Mouse (Mus musculus) limb, embryonic 10.5 days (tissue): Measurements from ENCODE around the gene Prr5l. TPM values are rescaled to one million over a fixed set of nuclear protein-coding genes. Genes with fewer than 3 reads are reported as not detected.
"Not testable (repeated sequence)": the region's sequence is repeated elsewhere in the genome, so short reads cannot be mapped to it uniquely, and the experiment has no call there.

Experiments used
- DNase-seq: peaks from one replicate; pipeline ENCODE4 v3.0.0-alpha.2; 2017; ENCODE audit warnings: low spot score
- H3K27ac ChIP-seq: fragments of 300-500 bp; sonication (generic); 2 replicates; pipeline ENCODE4 v1.5.1; 2016; ENCODE audit warnings: mild to moderate bottlenecking
- H3K27me3 ChIP-seq: fragments of 300-500 bp; sonication (generic); 2 replicates; pipeline ENCODE4 v1.6.1; 2016; ENCODE audit warnings: low read depth, mild to moderate bottlenecking; ENCODE audit not compliant: poor library complexity, severe bottlenecking
- H3K36me3 ChIP-seq: fragments of 300-500 bp; sonication (generic); 2 replicates; pipeline ENCODE4 v1.6.1; 2016; ENCODE audit warnings: mild to moderate bottlenecking, moderate library complexity
- H3K4me1 ChIP-seq: fragments of 300-500 bp; sonication (generic); 2 replicates; pipeline ENCODE4 v1.6.1; 2016
- H3K4me3 ChIP-seq: fragments of 300-500 bp; sonication (generic); 2 replicates; pipeline ENCODE4 v1.5.1; 2016; ENCODE audit warnings: mild to moderate bottlenecking, moderate library complexity
- H3K9me3 ChIP-seq: fragments of 300-500 bp; sonication (generic); replicated peaks from 2 replicates; pipeline ENCODE4 v1.6.1; 2016; ENCODE audit warnings: mild to moderate bottlenecking
- WGBS: fragments of 180-500 bp; shearing (Covaris S2); methylation state at CpG from one replicate; pipeline ENCODE4 v1.1.7; 2016; 5-methylcytosine and 5-hydroxymethylcytosine counted together
- polyA plus RNA-seq: library from polyadenylated mRNA; unstranded; fragments of >200 nt; fragmentation: Nextera tagmentation; extraction: Ambion mirVana; gene quantifications from 2 replicates; pipeline ENCODE4 v1.2.1, GENCODE M21; 2016

Gene Prr5l
- polyA plus RNA-seq, 1 experiment from 2014 or later, result 22.4 TPM

- Histone ChIP-seq H3K4me3 (no peak overlapping the region), H3K9me3 (no peaks in the 10 kb centered on the region), H3K27ac (no peak overlapping the region), H3K4me1 (peaks cover 9% of the 10 kb centered on the region), H3K27me3 (no peaks in the 10 kb centered on the region), H3K36me3 (no peaks in the 10 kb centered on the region)
- DNase-seq, result no peak
- 94% methylated on average over 7 of the region's 7 CpGs for WGBS
Measured at GRCm38 (mm10) chr2:101746537-101746936, 136.3 kb downstream of the Prr5l start.

- WGBS, result 82% methylated on average over 2 of the region's 2 CpGs
- not testable (repeated sequence) for H3K27me3 ChIP-seq
Measured at GRCm38 (mm10) chr2:101745656-101746055, 137.2 kb downstream of the Prr5l start.

GRCm38 (mm10) chr2:101742072-101742860, 140.6 kb downstream of the Prr5l start:
- Histone ChIP-seq H3K9me3 (no peaks in the 10 kb centered on the region), H3K27ac (no peak overlapping the region), H3K4me1 (no peaks in the 10 kb centered on the region), H3K36me3 (peaks cover 3% of the 10 kb centered on the region; the same call in 1 of the 2 replicates), H3K27me3 (no peaks in the 10 kb centered on the region), H3K4me3 (no peak overlapping the region)
- WGBS, result 81% methylated on average over 7 of the region's 7 CpGs
- DNase-seq, result no peak

More at GRCm38 (mm10) chr2:101745656-101746055, 137.2 kb downstream of the Prr5l start:
- H3K27ac ChIP-seq, DNase-seq, H3K4me1 ChIP-seq, H3K4me3 ChIP-seq, H3K9me3 ChIP-seq, H3K36me3 ChIP-seq: not testable (repeated sequence)

GRCm38 (mm10) chr2:101741653-101742052, 141.2 kb downstream of the Prr5l start:
- no peak for DNase-seq
- Histone ChIP-seq H3K36me3 (peaks cover 3% of the 10 kb centered on the region; the same call in 1 of the 2 replicates), H3K27me3 (no peaks in the 10 kb centered on the region), H3K27ac (no peak overlapping the region), H3K4me3 (no peak overlapping the region), H3K4me1 (no peaks in the 10 kb centered on the region), H3K9me3 (no peaks in the 10 kb centered on the region)
- WGBS, result 84% methylated on average over 8 of the region's 8 CpGs

- no peak for DNase-seq
- peaks cover 6% of the 10 kb centered on the region; the same call in 1 of the 2 replicates for H3K36me3 ChIP-seq
Measured at GRCm38 (mm10) chr2:101739914-101740313, 142.9 kb downstream of the Prr5l start.

GRCm38 (mm10) chr2:101733564-101733963, 149.3 kb downstream of the Prr5l start:
- H3K4me3 ChIP-seq, result no peak overlapping the region
- H3K9me3 ChIP-seq, result no peaks in the 10 kb centered on the region
- no peak for DNase-seq
- H3K27ac ChIP-seq, result no peak overlapping the region
- H3K36me3 ChIP-seq, result peaks cover 26% of the 10 kb centered on the region
- no peaks in the 10 kb centered on the region for H3K27me3 ChIP-seq
- H3K4me1 ChIP-seq, result no peaks in the 10 kb centered on the region; the same call in 1 of the 2 replicates
- WGBS, result 79% methylated on average over 3 of the region's 3 CpGs

More at GRCm38 (mm10) chr2:101739914-101740313, 142.9 kb downstream of the Prr5l start:
- H3K9me3 ChIP-seq, result no peaks in the 10 kb centered on the region
- 79% methylated on average over 5 of the region's 5 CpGs for WGBS
- H3K4me1 ChIP-seq, result no peaks in the 10 kb centered on the region
- no peaks in the 10 kb centered on the region for H3K27me3 ChIP-seq
- no peak overlapping the region for H3K4me3 ChIP-seq
- no peak overlapping the region for H3K27ac ChIP-seq

- 90% methylated on average over 10 of the region's 10 CpGs for WGBS
- no peak for DNase-seq
- H3K4me3 ChIP-seq, result no peak overlapping the region
- H3K36me3 ChIP-seq, result peaks cover 33% of the 10 kb centered on the region
- no peaks in the 10 kb centered on the region for H3K27me3 ChIP-seq
- H3K27ac ChIP-seq, result no peak overlapping the region
- H3K4me1 ChIP-seq, result no peaks in the 10 kb centered on the region; the same call in 1 of the 2 replicates
- H3K9me3 ChIP-seq, result no peaks in the 10 kb centered on the region
Measured at GRCm38 (mm10) chr2:101732777-101733210, 150.0 kb downstream of the Prr5l start.

- Histone ChIP-seq H3K36me3 (peaks cover 31% of the 10 kb centered on the region), H3K27ac (no peak overlapping the region), H3K4me1 (no peaks in the 10 kb centered on the region; the same call in 1 of the 2 replicates), H3K27me3 (no peaks in the 10 kb centered on the region), H3K9me3 (no peaks in the 10 kb centered on the region), H3K4me3 (no peak overlapping the region)
- no peak for DNase-seq
Measured at GRCm38 (mm10) chr2:101730972-101731371, 151.9 kb downstream of the Prr5l start.

GRCm38 (mm10) chr2:101729472-101729871, 153.4 kb downstream of the Prr5l start:
- H3K27me3 ChIP-seq, result no peaks in the 10 kb centered on the region
- no peak overlapping the region for H3K27ac ChIP-seq
- H3K9me3 ChIP-seq, result no peaks in the 10 kb centered on the region
- H3K36me3 ChIP-seq, result peaks cover 29% of the 10 kb centered on the region
- no peak overlapping the region for H3K4me3 ChIP-seq
- DNase-seq, result no peak
- no peaks in the 10 kb centered on the region; the same call in 1 of the 2 replicates for H3K4me1 ChIP-seq
- 40% methylated on average over 1 of the region's 1 CpGs for WGBS

- peaks cover 17% of the 10 kb centered on the region for H3K36me3 ChIP-seq
- no peak overlapping the region for H3K27ac ChIP-seq
- no peak for DNase-seq
- no peaks in the 10 kb centered on the region for H3K9me3 ChIP-seq
- no peak overlapping the region for H3K4me3 ChIP-seq
- peaks cover 9% of the 10 kb centered on the region for H3K4me1 ChIP-seq
- H3K27me3 ChIP-seq, result no peaks in the 10 kb centered on the region
Measured at GRCm38 (mm10) chr2:101727787-101728186, 155.0 kb downstream of the Prr5l start.

- H3K36me3 ChIP-seq, result peaks cover 19% of the 10 kb centered on the region
- H3K4me1 ChIP-seq, result peaks cover 13% of the 10 kb centered on the region
- 78% methylated on average over 10 of the region's 10 CpGs for WGBS
- H3K27ac ChIP-seq, result peak overlapping the region; percentile 74; the same call in 1 of the 2 replicates
- DNase-seq, result no peak
- H3K9me3 ChIP-seq, result no peaks in the 10 kb centered on the region
- no peak overlapping the region for H3K4me3 ChIP-seq
- H3K27me3 ChIP-seq, result no peaks in the 10 kb centered on the region
Measured at GRCm38 (mm10) chr2:101723333-101723881, 159.4 kb downstream of the Prr5l start.

- H3K4me3 ChIP-seq, result no peak overlapping the region
- no peak for DNase-seq
- WGBS, result 43% methylated on average over 8 of the region's 8 CpGs
Measured at GRCm38 (mm10) chr2:101722370-101723332, 160.2 kb downstream of the Prr5l start.

More at GRCm38 (mm10) chr2:101722370-101723332, 160.2 kb downstream of the Prr5l start:
- H3K9me3 ChIP-seq, result no peaks in the 10 kb centered on the region
- peaks cover 13% of the 10 kb centered on the region for H3K4me1 ChIP-seq
- peak overlapping the region; percentile 74 for H3K27ac ChIP-seq
- H3K27me3 ChIP-seq, result no peaks in the 10 kb centered on the region
- H3K36me3 ChIP-seq, result peaks cover 15% of the 10 kb centered on the region
